Mouse (Mus musculus) limb, embryonic 14.5 days (tissue): ENCODE data around the gene Thsd1. TPM values are rescaled to one million over a fixed set of nuclear protein-coding genes. Genes with fewer than 3 reads are reported as not detected.

Experiments used
- ATAC-seq: fragments of 200-750 bp; cut with Nextera tagmentation; 2 replicates; pipeline ENCODE4 v1.8.0; 2017; ENCODE audit warnings: low read depth, moderate number of reproducible peaks, moderate TSS enrichment; ENCODE audit not compliant: low FRiP score
- DNase-seq: peaks from one replicate; pipeline ENCODE4 v3.0.0-alpha.2; 2015; ENCODE audit warnings: low spot score
- H3K27ac ChIP-seq: fragments of 300-500 bp; sonication (generic); replicated peaks from 2 replicates; pipeline ENCODE4 v1.5.1; 2014; ENCODE audit warnings: low read depth, mild to moderate bottlenecking, low read length, moderate library complexity, mixed read lengths
- H3K27me3 ChIP-seq: fragments of 300-500 bp; sonication (generic); 2 replicates; pipeline ENCODE4 v1.6.1; 2014; ENCODE audit warnings: low read length, mixed read lengths; ENCODE audit not compliant: control insufficient read depth, insufficient read depth
- H3K36me3 ChIP-seq: fragments of 300-500 bp; sonication (generic); 2 replicates; pipeline ENCODE4 v1.6.1; 2014; ENCODE audit warnings: mild to moderate bottlenecking, low read length, moderate library complexity, mixed read lengths; ENCODE audit not compliant: control insufficient read depth, insufficient read depth
- H3K4me1 ChIP-seq: fragments of 300-500 bp; sonication (generic); 2 replicates; pipeline ENCODE4 v1.6.1; 2014; ENCODE audit warnings: antibody characterized with exemption, low read length, mixed read lengths; ENCODE audit not compliant: control insufficient read depth, insufficient read depth
- H3K4me2 ChIP-seq: fragments of 300-500 bp; sonication (generic); replicated peaks from 2 replicates; pipeline ENCODE4 v1.6.1; 2014; ENCODE audit warnings: low read depth, mild to moderate bottlenecking, low read length, moderate library complexity; ENCODE audit not compliant: severe bottlenecking
- H3K4me3 ChIP-seq: fragments of 300-500 bp; sonication (generic); replicated peaks from 2 replicates; pipeline ENCODE4 v1.5.1; 2014; ENCODE audit warnings: low read length
- H3K9ac ChIP-seq: fragments of 300-500 bp; sonication (generic); 2 replicates; pipeline ENCODE4 v1.6.1; 2014; ENCODE audit warnings: mild to moderate bottlenecking, low read depth, low read length, moderate library complexity; ENCODE audit not compliant: severe bottlenecking
- H3K9me3 ChIP-seq: fragments of 300-500 bp; sonication (generic); 2 replicates; pipeline ENCODE4 v1.6.1; 2016; ENCODE audit warnings: low read length; ENCODE audit not compliant: control insufficient read depth
- POLR2A ChIP-seq: fragments of 200-500 bp; IDR thresholded peaks from 2 replicates; pipeline ENCODE4 v1.8.0; 2012; ENCODE audit warnings: inconsistent platforms, mild to moderate bottlenecking, moderate library complexity, borderline replicate concordance; ENCODE audit not compliant: insufficient read depth, insufficient read length; ENCODE audit errors: extremely low read depth
- WGBS: fragments of 180-500 bp; shearing (Covaris S2); extraction: QIAGEN DNeasy Blood & Tissue Kit; methylation state at CpG from one replicate; pipeline ENCODE4 v1.1.7; 2014; 5-methylcytosine and 5-hydroxymethylcytosine counted together
- polyA plus RNA-seq, 2 experiments: library from polyadenylated mRNA; depleted of rRNA in 1 of 2; stranded (reverse) in 1 of 2; unstranded in 1 of 2; fragments of >200 nt; fragmentation: Nextera tagmentation in 1 of 2; extraction: Ambion mirVana in 1 of 2; gene quantifications; 2 replicates each; pipeline versions ENCODE4 v1.2.1 to v1.2.3; 2012 to 2014

Gene Thsd1
- polyA plus RNA-seq, 2 experiments: 10.6 to 12.9 TPM

- no peaks in the 10 kb centered on the region for H3K4me1 ChIP-seq
- no peak for DNase-seq
- H3K27ac ChIP-seq: no peak overlapping the region
- H3K9me3 ChIP-seq: no peaks in the 10 kb centered on the region
- TF ChIP-seq POLR2A: no peak
- H3K9ac ChIP-seq: no peak overlapping the region
- no peak overlapping the region for H3K4me2 ChIP-seq
- ATAC-seq: no peak
- H3K4me3 ChIP-seq: no peak overlapping the region
- WGBS: 78% methylated on average over 9 of the region's 9 CpGs
- no peaks in the 10 kb centered on the region for H3K36me3 ChIP-seq
- H3K27me3 ChIP-seq: no peaks in the 10 kb centered on the region
Measured at GRCm38 (mm10) chr8:22249080-22249479, 22.0 kb downstream of the Thsd1 start.

GRCm38 (mm10) chr8:22258946-22259450, 31.9 kb downstream of the Thsd1 start:
- H3K4me1 ChIP-seq: no peaks in the 10 kb centered on the region

GRCm38 (mm10) chr8:22259531-22259930, 32.4 kb downstream of the Thsd1 start:
- Histone ChIP-seq H3K9me3 (no peaks in the 10 kb centered on the region; the same call in 1 of the 2 replicates), H3K27me3 (no peaks in the 10 kb centered on the region), H3K27ac (no peak overlapping the region), H3K4me1 (no peaks in the 10 kb centered on the region), H3K36me3 (no peaks in the 10 kb centered on the region), H3K9ac (no peak overlapping the region), H3K4me2 (no peak overlapping the region), H3K4me3 (no peak overlapping the region)
- DNase-seq (peak; percentile 55), ATAC-seq (peak; percentile 60; the same call in 1 of the 2 replicates)
- no peak for TF ChIP-seq POLR2A
- WGBS: 80% methylated on average over 12 of the region's 12 CpGs

More at GRCm38 (mm10) chr8:22258946-22259450, 31.9 kb downstream of the Thsd1 start:
- H3K36me3 ChIP-seq: no peaks in the 10 kb centered on the region
- H3K4me2 ChIP-seq: no peak overlapping the region
- no peak overlapping the region for H3K4me3 ChIP-seq
- no peaks in the 10 kb centered on the region; the same call in 1 of the 2 replicates for H3K9me3 ChIP-seq
- DNase-seq (no peak), ATAC-seq (no peak)
- H3K9ac ChIP-seq: no peak overlapping the region
- no peaks in the 10 kb centered on the region for H3K27me3 ChIP-seq
- no peak for TF ChIP-seq POLR2A
- no peak overlapping the region for H3K27ac ChIP-seq
- 89% methylated on average over 18 of the region's 18 CpGs for WGBS

GRCm38 (mm10) chr8:22260091-22260722, 33.1 kb downstream of the Thsd1 start:
- no peak for TF ChIP-seq POLR2A
- H3K27me3 ChIP-seq: no peaks in the 10 kb centered on the region
- H3K9me3 ChIP-seq: no peaks in the 10 kb centered on the region; the same call in 1 of the 2 replicates
- H3K4me2 ChIP-seq: no peak overlapping the region
- no peak for ATAC-seq
- no peaks in the 10 kb centered on the region; the same call in 1 of the 2 replicates for H3K4me1 ChIP-seq
- H3K4me3 ChIP-seq: no peak overlapping the region
- H3K27ac ChIP-seq: no peak overlapping the region
- WGBS: 56% methylated on average over 9 of the region's 9 CpGs
- H3K9ac ChIP-seq: no peak overlapping the region
- DNase-seq: no peak
- H3K36me3 ChIP-seq: no peaks in the 10 kb centered on the region

- 87% methylated on average over 3 of the region's 3 CpGs for WGBS
- H3K9ac ChIP-seq: no peak overlapping the region
- DNase-seq: no peak
- peaks cover 2% of the 10 kb centered on the region; the same call in 1 of the 2 replicates for H3K4me1 ChIP-seq
- H3K27me3 ChIP-seq: no peaks in the 10 kb centered on the region
- no peaks in the 10 kb centered on the region for H3K36me3 ChIP-seq
- no peaks in the 10 kb centered on the region; the same call in 1 of the 2 replicates for H3K9me3 ChIP-seq
- no peak for ATAC-seq
- no peak overlapping the region for H3K4me3 ChIP-seq
- no peak overlapping the region for H3K4me2 ChIP-seq
- TF ChIP-seq POLR2A: no peak
- no peak overlapping the region for H3K27ac ChIP-seq
Measured at GRCm38 (mm10) chr8:22262267-22262666, 35.2 kb downstream of the Thsd1 start.
